Mouse (Mus musculus) heart, adult 11 months (tissue): ENCODE data around the gene Chrm4.
A peak's percentile ranks its signal among the peaks of the same experiment; 100 is the strongest.

Source experiments
- DNase-seq: peaks from one replicate; pipeline ENCODE4 v3.0.0; 2022

Chrm4 gene

DNA sequence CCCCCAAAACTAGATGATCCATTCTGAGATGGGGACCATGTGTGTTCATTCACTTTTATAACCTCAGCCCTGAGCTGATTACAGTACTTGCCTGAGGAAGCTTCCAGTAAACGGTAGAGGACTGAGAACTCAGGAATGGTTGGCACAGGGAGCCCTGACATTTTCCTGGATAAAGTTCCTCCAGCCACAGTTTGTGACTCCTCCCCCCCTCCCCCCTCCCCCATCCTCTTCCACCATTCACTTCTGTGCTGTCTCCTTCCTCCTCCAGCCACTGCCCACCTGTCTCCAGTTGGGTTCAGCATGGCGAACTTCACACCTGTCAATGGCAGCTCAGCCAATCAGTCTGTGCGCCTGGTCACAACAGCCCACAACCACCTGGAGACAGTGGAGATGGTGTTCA lies at the start of gene Chrm4:
Chrm4 (plus strand) TSS at position 301 of the 400 bp plus-strand sequence.
- peak; percentile 88 for DNase-seq

DNA sequence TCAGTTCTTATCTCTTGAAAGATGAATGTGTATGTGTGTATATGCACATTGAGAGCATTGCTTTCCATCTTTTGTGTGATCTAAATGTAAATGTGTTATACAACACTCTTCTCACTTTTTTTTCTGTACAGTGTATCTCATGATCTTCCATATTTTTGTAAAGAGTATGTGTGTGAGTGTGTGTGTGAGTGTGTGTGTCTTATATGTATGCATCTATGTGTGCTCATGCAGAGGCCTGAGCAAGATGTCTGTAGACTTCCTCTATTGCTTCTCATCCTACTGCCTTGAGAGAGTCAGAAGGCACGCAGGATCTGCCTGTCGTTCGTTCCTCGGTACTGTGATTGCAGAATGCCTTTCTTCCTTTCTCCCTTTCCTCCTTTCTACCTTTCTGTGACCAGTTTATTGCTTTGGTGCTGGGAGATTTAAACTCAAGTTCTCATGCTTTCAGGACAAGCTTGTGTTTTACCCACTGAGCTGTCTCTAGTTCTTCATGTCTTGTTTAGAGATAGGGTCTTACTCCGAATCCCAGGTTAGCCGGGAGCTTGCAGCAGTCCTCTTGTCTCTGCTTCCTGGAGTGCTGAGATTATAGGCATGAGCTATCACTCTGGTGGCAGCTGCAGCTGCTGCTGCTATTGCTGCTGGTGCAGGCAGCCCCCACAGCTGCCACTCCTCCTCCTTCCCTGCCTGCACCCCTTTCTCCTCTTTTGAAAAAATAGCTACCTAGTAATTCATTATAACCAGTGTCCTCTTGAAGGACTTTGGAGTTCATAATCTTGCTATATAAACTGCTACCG lies 48.5 kb upstream of the Chrm4 start:
- peak; percentile 54 for DNase-seq

DNA sequence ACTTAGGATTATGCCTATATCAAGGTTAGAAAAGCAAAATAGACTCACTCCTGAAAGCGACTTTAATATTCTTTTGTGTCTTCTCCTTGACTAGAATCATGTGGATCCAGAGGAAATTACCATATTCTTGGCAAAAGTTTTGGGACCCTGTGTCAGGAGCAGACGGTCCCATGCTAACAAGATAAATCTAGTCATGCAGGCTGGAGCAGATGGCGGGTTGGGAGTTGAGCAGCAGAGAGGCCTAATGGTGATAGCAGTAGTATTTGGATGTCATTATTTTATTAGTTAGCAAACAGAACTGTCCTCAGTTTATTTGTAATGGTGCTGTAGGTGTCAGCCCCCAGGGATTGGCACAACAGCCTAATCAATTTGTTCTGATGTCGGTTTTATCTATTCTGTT lies 43.1 kb upstream of the Chrm4 start:
- peak; percentile 19 for DNase-seq

DNA sequence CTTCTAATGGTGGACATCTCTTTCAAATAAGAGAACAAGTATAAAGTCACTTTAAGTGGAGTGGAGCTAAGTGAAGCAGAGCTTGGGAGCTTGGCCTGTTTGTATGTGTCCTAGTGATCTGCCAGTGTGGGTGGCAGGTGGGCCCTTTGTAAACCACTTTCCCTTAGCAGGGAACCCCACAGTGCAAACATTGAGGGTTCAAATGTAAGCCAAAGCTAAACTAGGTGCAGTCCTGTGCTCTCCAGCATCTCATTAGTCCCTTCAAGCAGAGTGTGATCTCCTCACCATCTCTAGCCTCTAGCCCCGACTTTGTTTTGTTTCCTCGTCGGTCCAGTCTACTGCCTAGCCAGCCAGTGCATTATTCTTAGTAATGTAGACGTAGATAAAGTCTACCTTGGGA lies 42.4 kb upstream of the Chrm4 start:
- peak; percentile 55 for DNase-seq

DNA sequence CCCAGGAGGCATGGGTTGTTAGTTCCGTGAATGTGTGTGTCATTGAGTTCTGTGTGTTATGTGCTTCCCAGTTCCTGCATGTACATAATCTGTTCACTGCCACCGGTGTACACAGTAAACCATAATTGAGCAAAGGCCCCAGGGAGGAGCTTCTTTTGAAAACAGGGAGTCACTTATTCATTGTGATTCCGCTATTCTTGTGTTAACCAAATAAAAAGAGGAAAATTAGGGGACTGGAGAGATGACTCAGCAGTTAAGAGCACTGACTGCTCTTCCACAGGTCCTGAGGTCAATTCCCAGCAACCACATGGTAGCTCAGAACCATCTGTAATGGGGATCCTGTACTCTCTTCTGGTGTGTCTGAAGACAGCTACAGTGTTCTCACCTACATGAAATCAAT lies 32.3 kb upstream of the Chrm4 start:
- DNase-seq: no peak

- DNase-seq: peak; percentile 1
Observed at GRCm38 (mm10) chr2:91895401-91895800, 31.6 kb upstream of the Chrm4 start.

- DNase-seq: peak; percentile 71
Observed at GRCm38 (mm10) chr2:91897968-91898367, 29.1 kb upstream of the Chrm4 start.

DNA sequence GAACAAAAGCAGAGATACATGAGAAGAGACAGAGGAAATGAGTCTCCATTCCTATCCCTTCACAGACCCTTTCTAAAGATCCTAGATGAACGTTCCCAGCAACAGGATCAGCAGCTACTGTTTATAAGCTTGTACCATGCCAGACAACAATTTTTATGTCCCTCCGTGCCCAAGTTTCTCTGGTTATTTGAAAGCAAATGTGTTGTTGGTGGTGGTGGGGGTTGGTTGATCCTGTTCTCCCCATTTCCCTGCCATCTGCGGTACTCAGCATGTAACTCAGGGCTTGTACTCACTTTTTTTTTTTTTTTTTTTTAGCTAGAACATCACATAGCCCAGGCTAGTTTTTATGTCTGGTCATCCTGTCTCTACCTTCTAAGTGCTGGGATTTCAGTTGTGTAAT lies 27.9 kb upstream of the Chrm4 start:
- DNase-seq: peak; percentile 28

DNA sequence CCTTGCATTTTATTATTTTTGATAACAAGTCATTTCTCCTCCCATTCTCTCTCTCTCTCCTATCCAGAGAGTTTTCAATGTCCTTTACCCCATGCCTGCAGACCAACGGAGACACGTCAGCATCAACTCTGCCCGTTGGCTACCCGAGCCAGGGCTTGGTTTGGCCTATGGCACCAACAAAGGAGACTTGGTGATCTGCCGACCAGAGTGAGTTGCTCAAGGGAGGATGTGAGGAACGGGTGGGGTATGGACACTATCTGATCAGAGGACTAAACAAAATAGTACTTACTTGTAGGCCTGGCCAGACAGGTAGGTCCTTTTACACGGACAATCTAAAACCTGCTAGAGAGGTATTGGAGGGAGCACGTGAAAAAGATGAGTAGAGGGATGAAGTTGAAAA lies 26.6 kb upstream of the Chrm4 start:
- peak; percentile 85 for DNase-seq

DNA sequence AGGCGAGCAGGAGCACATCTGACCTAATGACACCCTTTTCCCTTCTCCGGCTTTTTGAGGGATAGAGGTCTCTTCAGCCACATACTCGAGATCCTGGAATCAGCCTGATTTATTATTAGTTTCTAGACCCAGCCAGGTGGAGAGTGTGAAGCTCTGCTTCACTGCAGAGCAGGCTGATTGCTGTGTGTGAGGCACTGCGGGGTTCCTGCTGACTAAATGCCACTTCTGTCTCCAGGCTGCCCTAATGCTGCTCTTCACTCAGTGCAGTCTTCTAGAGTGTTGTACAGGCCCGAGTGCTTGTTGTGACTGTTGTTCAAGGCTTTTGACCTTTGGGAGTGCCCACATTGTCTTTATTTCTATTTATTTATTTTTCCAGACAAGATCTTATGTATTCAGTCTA lies 24.7 kb upstream of the Chrm4 start:
- DNase-seq: peak; percentile 21

- DNase-seq: peak; percentile 43
Observed at GRCm38 (mm10) chr2:91903171-91903925, 23.7 kb upstream of the Chrm4 start.

- DNase-seq: peak; percentile 83
Observed at GRCm38 (mm10) chr2:91904618-91905307, 22.3 kb upstream of the Chrm4 start.

DNA sequence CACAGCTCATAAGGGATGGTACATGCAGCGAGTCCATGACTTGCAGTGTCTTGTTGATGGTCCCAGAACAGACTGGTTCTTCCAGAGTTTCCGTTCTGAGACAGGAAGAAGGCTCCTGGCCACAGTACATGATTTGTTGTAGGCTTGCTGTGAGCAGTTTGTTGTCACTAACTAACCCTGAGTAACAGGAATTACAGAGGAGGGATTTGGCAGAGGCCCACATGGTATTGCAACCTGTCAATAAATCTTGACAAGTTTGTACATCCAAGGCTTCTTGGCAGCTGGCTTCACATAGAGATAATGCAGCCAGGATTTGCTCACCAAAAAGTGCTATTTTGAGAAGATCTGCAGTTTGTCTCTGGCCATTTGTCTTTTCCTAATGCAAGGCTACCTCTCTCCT lies 20.9 kb upstream of the Chrm4 start:
- DNase-seq: peak; percentile 45

DNA sequence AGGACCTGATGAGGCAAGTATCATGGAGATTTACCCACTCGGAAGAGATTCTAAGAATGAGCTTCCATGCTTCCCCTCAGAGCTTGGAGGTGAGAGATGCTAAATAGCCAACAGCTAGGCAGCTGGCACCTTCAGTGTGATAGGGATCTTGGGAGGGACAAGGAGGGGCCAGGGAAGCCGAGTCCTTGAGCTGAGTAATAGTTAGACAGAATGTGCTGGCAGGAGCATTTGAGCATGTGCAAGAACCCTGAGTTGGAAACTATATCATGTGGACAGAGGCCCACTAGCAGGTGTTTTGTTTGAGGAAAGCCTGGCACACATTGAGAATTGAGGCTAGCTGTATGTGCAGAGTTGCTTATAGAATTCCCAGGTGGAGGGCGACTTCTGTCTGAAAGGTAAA lies 14.4 kb upstream of the Chrm4 start:
- no peak for DNase-seq

GRCm38 (mm10) chr2:91913328-91914110 lies 13.5 kb upstream of the Chrm4 start:
- no peak for DNase-seq

DNA sequence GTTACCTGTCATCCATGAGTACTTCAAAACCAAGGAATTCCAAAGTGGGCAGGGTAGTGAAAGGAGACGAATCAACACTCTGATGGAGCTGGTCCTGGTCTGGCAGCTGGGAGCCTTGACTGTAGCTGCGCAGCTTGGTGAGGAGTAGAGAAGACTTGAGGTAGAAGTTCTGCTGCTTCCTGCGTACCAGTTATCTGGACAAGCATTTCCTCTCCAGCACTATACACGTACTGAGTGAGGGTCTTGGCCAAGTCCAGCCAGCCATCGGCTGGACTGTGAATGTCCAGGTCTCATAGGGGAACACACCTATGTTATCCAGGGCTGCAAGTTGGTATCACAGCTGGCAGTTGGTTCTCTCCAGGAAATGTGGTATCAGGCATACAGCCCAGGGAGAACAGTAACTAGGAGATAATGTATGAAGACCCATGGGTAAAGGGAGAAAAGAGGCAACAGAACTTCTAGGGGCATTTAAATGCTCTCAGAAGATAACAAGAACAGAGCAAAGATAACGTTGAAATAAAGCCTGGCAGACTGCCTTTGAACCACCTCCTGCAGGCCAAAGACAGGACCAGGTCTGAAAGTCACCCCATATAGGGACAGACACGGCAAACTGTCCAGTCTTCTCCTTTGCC lies 10.6 kb upstream of the Chrm4 start:
- peak; percentile 63 for DNase-seq

DNA sequence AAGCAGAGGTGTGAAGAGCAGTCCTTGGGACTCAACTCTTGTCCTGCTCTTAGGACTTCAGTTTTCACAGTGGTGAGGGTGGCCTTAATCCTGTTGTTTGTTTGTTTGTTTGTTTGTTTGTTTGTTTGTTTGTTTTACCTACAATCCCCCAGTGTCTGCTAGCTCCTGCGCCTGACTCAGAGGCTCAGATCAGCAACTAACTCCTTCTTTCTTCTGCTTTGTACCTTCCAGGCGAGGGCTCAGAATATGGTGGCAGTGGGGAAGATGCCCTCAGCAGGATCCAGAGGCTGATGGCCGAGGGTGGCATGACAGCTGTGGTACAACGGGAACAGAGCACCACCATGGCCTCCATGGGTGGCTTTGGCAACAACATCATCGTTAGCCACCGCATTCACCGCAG lies 10.0 kb upstream of the Chrm4 start:
- peak; percentile 72 for DNase-seq

GRCm38 (mm10) chr2:91920130-91920529 lies 6.9 kb upstream of the Chrm4 start:
- DNase-seq: peak; percentile 78

DNA sequence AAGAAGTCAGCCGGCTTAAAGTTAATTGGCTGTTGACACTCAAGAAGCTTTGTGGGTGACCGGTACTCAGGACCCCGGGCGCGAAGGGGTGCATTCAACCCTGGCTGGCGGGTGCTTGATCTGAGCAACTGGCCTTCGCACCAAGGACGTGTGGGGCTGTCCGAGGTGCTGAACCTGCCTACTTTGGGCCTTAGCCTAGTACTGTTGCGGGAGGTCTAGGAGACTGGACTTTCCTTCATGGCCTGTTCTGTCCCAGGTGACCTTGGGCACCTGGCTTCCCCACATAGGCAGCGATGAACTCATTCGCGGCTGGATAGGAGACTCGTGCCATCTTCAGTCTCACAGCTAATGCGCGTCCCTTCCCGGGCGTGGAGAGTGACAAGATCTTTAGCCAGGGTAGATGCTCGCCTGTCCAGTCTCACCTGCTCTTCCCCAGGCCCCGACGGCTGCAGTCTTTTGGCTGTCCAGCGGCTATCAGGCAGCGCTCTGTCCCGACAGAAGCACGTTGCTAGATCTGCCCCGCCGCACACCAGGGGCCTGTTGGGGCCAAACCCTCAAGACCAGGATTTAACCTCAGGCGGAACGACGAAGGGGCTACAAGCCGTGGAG lies 5.8 kb upstream of the Chrm4 start:
- peak; percentile 92 for DNase-seq

- peak; percentile 94 for DNase-seq
Observed at GRCm38 (mm10) chr2:91921790-91922570, 5.1 kb upstream of the Chrm4 start.
